Mouse (Mus musculus) kidney, adult 2 months (tissue): Measurements from ENCODE around the gene Bcan.

Experiments used
- CTCF ChIP-seq: fragments of 200-500 bp; conservative IDR thresholded peaks from 2 replicates; pipeline ENCODE4 v1.5.1; 2011; ENCODE audit warnings: low read depth, mild to moderate bottlenecking, control low read depth, low read length, moderate library complexity, mixed read lengths; ENCODE audit not compliant: insufficient read depth, insufficient read length
- POLR2A ChIP-seq: fragments of 200-500 bp; IDR thresholded peaks from one replicate; pipeline ENCODE4 v1.6.1; 2011; ENCODE audit warnings: low read depth, low read length, control low read depth

DNA sequence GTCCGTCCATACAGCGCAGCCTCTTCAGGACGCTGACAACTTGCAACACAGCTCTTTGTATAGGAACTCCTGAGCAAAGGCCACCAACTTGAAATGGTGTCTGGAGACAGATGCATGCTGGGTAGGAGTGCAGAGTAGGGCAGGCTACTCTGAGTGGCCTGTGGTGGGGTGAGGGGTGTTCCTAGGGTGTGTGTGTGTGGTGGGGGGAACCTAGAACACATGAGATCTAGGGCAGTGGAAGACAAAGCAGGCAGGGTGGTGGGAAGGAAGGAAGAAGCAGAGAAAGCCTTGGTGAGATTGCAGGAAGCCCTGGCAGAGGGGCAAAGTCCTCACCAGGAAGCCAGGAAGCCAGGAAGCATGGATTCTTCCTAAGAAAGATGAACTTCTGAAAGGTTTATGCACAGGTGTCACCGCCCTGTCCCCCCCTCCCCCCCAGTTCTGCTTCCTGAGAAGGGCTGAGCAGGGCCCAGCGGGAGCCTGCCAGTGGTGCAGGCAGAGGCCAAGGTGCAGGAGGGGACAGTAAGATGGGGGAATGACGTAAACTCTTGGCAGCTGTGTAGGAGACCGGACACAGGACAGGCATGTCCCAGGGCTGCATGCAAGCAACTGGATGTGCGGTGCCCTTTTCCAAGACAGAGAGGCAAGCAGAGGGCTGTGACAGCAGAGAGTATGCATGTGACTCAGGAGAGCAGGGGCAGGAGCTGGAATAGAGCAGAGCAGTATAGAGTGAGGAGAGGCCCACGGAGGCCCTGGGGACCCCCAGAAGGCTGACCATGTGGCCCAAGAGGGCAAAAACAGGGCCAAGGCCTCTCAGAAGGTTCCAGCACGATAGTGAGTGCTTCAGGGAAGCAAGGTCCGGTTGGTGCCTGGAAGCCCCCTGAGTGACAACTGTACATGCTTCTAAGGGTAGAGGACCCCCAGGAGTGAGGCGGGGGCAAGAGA lies 17.9 kb downstream of the Bcan start:
- TF ChIP-seq CTCF (no peak), POLR2A (no peak)
